Mouse (Mus musculus): Measurements from ENCODE around the gene Arvcf. TPM values are rescaled to one million over a fixed set of nuclear protein-coding genes. Genes with fewer than 3 reads are reported as not detected.

The Arvcf gene
- polyA plus RNA-seq (2014; fragmentation: Nextera tagmentation; extraction: Ambion mirVana), result 53.2 and 64.6 TPM in 2 replicates

- Histone ChIP-seq H3K36me3 (replicated peaks; ENCODE audit: control insufficient read depth, insufficient read depth) (peaks cover 8% of the 10 kb centered on the region; the same call in 1 of the 2 replicates), H3K4me3 (replicated peaks; ENCODE audit: low read length) (peak within 1 kb of the TSS; percentile 75), H3K4me1 (replicated peaks; ENCODE audit: control insufficient read depth, insufficient read depth, low read length) (peaks cover 28% of the 10 kb centered on the region), H3K9me3 (ENCODE audit: control insufficient read depth, low read length) (no peaks in the 10 kb centered on the region), H3K4me2 (replicated peaks) (peak within 1 kb of the TSS; percentile 64), H3K9ac (peak within 1 kb of the TSS; percentile 83), H3K27ac (peak within 1 kb of the TSS; percentile 43; the same call in 1 of the 2 replicates), H3K27me3 (ENCODE audit: control insufficient read depth, insufficient read depth, low read length) (no peaks in the 10 kb centered on the region)
- under 1% methylated on average over 37 of the region's 44 CpGs for WGBS
- ATAC-seq (ENCODE audit: low FRiP score) (peak; percentile 90), DNase-seq (ENCODE audit: low spot score) (peak; percentile 92)
These were observed at the start of gene Arvcf, which contains the start of gene Tango2 for GRCm38 (mm10) chr16:18347931-18348600. TSS of gene Arvcf (plus strand) at chr16:18348182. TSS of gene Tango2 (minus strand) at chr16:18348103.

- Histone ChIP-seq H3K27me3 (ENCODE audit: control insufficient read depth, insufficient read depth, low read length) (no peaks in the 10 kb centered on the region), H3K4me3 (replicated peaks; ENCODE audit: low read length) (no peak overlapping the region), H3K4me2 (replicated peaks) (no peak overlapping the region), H3K4me1 (replicated peaks; ENCODE audit: control insufficient read depth, insufficient read depth, low read length) (no peaks in the 10 kb centered on the region), H3K36me3 (replicated peaks; ENCODE audit: control insufficient read depth, insufficient read depth) (peaks cover 58% of the 10 kb centered on the region), H3K27ac (no peak overlapping the region), H3K9me3 (ENCODE audit: control insufficient read depth, low read length) (no peaks in the 10 kb centered on the region), H3K9ac (no peak overlapping the region)
- ATAC-seq (ENCODE audit: low FRiP score) (no peak), DNase-seq (ENCODE audit: low spot score) (no peak)
- 96% methylated on average over 1 of the region's 1 CpGs for WGBS
These were observed 39.8 kb upstream of the Arvcf start for GRCm38 (mm10) chr16:18308159-18308558.

- Histone ChIP-seq H3K9me3 (ENCODE audit: control insufficient read depth, low read length) (no peaks in the 10 kb centered on the region), H3K36me3 (replicated peaks; ENCODE audit: control insufficient read depth, insufficient read depth) (peaks cover 41% of the 10 kb centered on the region), H3K9ac (no peak overlapping the region), H3K4me3 (replicated peaks; ENCODE audit: low read length) (no peak overlapping the region), H3K27me3 (ENCODE audit: control insufficient read depth, insufficient read depth, low read length) (no peaks in the 10 kb centered on the region), H3K27ac (no peak overlapping the region), H3K4me2 (replicated peaks) (no peak overlapping the region), H3K4me1 (replicated peaks; ENCODE audit: control insufficient read depth, insufficient read depth, low read length) (no peaks in the 10 kb centered on the region)
- no peak for ATAC-seq (ENCODE audit: low FRiP score)
- no peak for DNase-seq (ENCODE audit: low spot score)
- WGBS, result 89% methylated on average over 3 of the region's 3 CpGs
These were observed 29.0 kb upstream of the Arvcf start for GRCm38 (mm10) chr16:18318992-18319391.

- Histone ChIP-seq H3K9ac (no peak overlapping the region), H3K4me1 (replicated peaks; ENCODE audit: control insufficient read depth, insufficient read depth, low read length) (no peaks in the 10 kb centered on the region), H3K4me3 (replicated peaks; ENCODE audit: low read length) (no peak overlapping the region), H3K27ac (no peak overlapping the region), H3K36me3 (replicated peaks; ENCODE audit: control insufficient read depth, insufficient read depth) (peaks cover 48% of the 10 kb centered on the region), H3K9me3 (ENCODE audit: control insufficient read depth, low read length) (no peaks in the 10 kb centered on the region), H3K27me3 (ENCODE audit: control insufficient read depth, insufficient read depth, low read length) (no peaks in the 10 kb centered on the region), H3K4me2 (replicated peaks) (no peak overlapping the region)
- no peak for DNase-seq (ENCODE audit: low spot score)
- 77% methylated on average over 2 of the region's 2 CpGs for WGBS
- ATAC-seq (ENCODE audit: low FRiP score), result no peak
These were observed 26.5 kb upstream of the Arvcf start for GRCm38 (mm10) chr16:18321443-18321842.

GRCm38 (mm10) chr16:18323460-18323859 lies 24.5 kb upstream of the Arvcf start:
- Histone ChIP-seq H3K4me2 (replicated peaks) (no peak overlapping the region), H3K27ac (no peak overlapping the region), H3K27me3 (ENCODE audit: control insufficient read depth, insufficient read depth, low read length) (no peaks in the 10 kb centered on the region), H3K9me3 (ENCODE audit: control insufficient read depth, low read length) (no peaks in the 10 kb centered on the region), H3K4me1 (replicated peaks; ENCODE audit: control insufficient read depth, insufficient read depth, low read length) (no peaks in the 10 kb centered on the region), H3K36me3 (replicated peaks; ENCODE audit: control insufficient read depth, insufficient read depth) (peaks cover 42% of the 10 kb centered on the region), H3K9ac (no peak overlapping the region), H3K4me3 (replicated peaks; ENCODE audit: low read length) (no peak overlapping the region)
- no peak for ATAC-seq (ENCODE audit: low FRiP score)
- no peak for DNase-seq (ENCODE audit: low spot score)
- 89% methylated on average over 2 of the region's 2 CpGs for WGBS

- no peaks in the 10 kb centered on the region for H3K4me1 ChIP-seq (replicated peaks; ENCODE audit: control insufficient read depth, insufficient read depth, low read length)
- H3K27me3 ChIP-seq (ENCODE audit: control insufficient read depth, insufficient read depth, low read length), result no peaks in the 10 kb centered on the region
- ATAC-seq (ENCODE audit: low FRiP score) (no peak), DNase-seq (ENCODE audit: low spot score) (no peak)
- no peaks in the 10 kb centered on the region for H3K9me3 ChIP-seq (ENCODE audit: control insufficient read depth, low read length)
- no peak overlapping the region for H3K27ac ChIP-seq
- no peak overlapping the region for H3K4me2 ChIP-seq (replicated peaks)
- 78% methylated on average over 6 of the region's 6 CpGs for WGBS
- no peak overlapping the region for H3K9ac ChIP-seq
- peaks cover 42% of the 10 kb centered on the region for H3K36me3 ChIP-seq (replicated peaks; ENCODE audit: control insufficient read depth, insufficient read depth)
- H3K4me3 ChIP-seq (replicated peaks; ENCODE audit: low read length), result no peak overlapping the region
These were observed 24.0 kb upstream of the Arvcf start for GRCm38 (mm10) chr16:18324031-18324430.

- H3K9ac ChIP-seq, result no peak overlapping the region
- peaks cover 36% of the 10 kb centered on the region for H3K36me3 ChIP-seq (replicated peaks; ENCODE audit: control insufficient read depth, insufficient read depth)
- 79% methylated on average over 4 of the region's 4 CpGs for WGBS
- ATAC-seq (ENCODE audit: low FRiP score) (no peak), DNase-seq (ENCODE audit: low spot score) (no peak)
- H3K4me2 ChIP-seq (replicated peaks), result no peak overlapping the region
- H3K9me3 ChIP-seq (ENCODE audit: control insufficient read depth, low read length), result no peaks in the 10 kb centered on the region
- H3K4me3 ChIP-seq (replicated peaks; ENCODE audit: low read length), result no peak overlapping the region
- H3K4me1 ChIP-seq (replicated peaks; ENCODE audit: control insufficient read depth, insufficient read depth, low read length), result no peaks in the 10 kb centered on the region
- H3K27ac ChIP-seq, result no peak overlapping the region
- H3K27me3 ChIP-seq (ENCODE audit: control insufficient read depth, insufficient read depth, low read length), result no peaks in the 10 kb centered on the region
These were observed 22.2 kb upstream of the Arvcf start for GRCm38 (mm10) chr16:18325741-18326140.

GRCm38 (mm10) chr16:18327936-18328335 lies 20.0 kb upstream of the Arvcf start:
- no peak for ATAC-seq (ENCODE audit: low FRiP score)
- H3K36me3 ChIP-seq (replicated peaks; ENCODE audit: control insufficient read depth, insufficient read depth), result peaks cover 27% of the 10 kb centered on the region
- H3K27ac ChIP-seq, result no peak overlapping the region
- H3K9me3 ChIP-seq (ENCODE audit: control insufficient read depth, low read length), result no peaks in the 10 kb centered on the region
- H3K9ac ChIP-seq, result no peak overlapping the region
- DNase-seq (ENCODE audit: low spot score), result no peak
- no peaks in the 10 kb centered on the region for H3K27me3 ChIP-seq (ENCODE audit: control insufficient read depth, insufficient read depth, low read length)
- 94% methylated on average over 9 of the region's 9 CpGs for WGBS
- H3K4me2 ChIP-seq (replicated peaks), result no peak overlapping the region
- H3K4me1 ChIP-seq (replicated peaks; ENCODE audit: control insufficient read depth, insufficient read depth, low read length), result no peaks in the 10 kb centered on the region
- H3K4me3 ChIP-seq (replicated peaks; ENCODE audit: low read length), result no peak overlapping the region

- Histone ChIP-seq H3K36me3 (replicated peaks; ENCODE audit: control insufficient read depth, insufficient read depth) (peaks cover 27% of the 10 kb centered on the region), H3K27me3 (ENCODE audit: control insufficient read depth, insufficient read depth, low read length) (no peaks in the 10 kb centered on the region), H3K9me3 (ENCODE audit: control insufficient read depth, low read length) (no peaks in the 10 kb centered on the region), H3K4me1 (replicated peaks; ENCODE audit: control insufficient read depth, insufficient read depth, low read length) (no peaks in the 10 kb centered on the region), H3K27ac (no peak overlapping the region), H3K4me3 (replicated peaks; ENCODE audit: low read length) (no peak overlapping the region), H3K9ac (no peak overlapping the region), H3K4me2 (replicated peaks) (no peak overlapping the region)
- ATAC-seq (ENCODE audit: low FRiP score), result no peak
- DNase-seq (ENCODE audit: low spot score), result no peak
- WGBS, result 35% methylated on average over 1 of the region's 1 CpGs
These were observed 19.5 kb upstream of the Arvcf start for GRCm38 (mm10) chr16:18328524-18328923.

All from hindbrain, embryonic 14.5 days (tissue).